Mouse (Mus musculus): ENCODE measurements at regions not wholly inside any gene's neighbourhood (a gene's known extent, or its start where the extent isn't known, plus 50 kb on each side); places are given as distances from the start of the nearest gene placed in this dataset.

DNA sequence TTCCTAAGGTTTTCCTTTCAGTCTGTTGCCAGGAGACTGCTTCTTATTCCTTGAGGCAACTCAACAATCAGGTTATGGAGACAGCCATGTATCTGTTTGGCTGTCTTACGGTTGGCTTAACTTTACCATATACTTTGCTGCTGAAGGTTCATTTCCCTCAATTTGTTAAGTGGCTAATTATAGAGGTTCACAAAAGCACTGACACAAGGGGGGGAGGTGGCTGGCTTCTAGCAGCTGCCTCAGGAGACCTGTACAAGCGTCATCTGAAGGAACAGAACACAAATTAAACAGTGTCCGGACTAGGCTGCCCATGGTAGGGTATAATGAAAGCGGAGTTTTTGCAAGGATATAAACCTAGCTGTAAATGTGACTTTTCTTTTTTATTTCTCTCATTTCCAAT, 305.0 kb upstream of the Rnf219 start:
- DNase-seq (ENCODE audit: low spot score in 2 of 2) = no peak

DNA sequence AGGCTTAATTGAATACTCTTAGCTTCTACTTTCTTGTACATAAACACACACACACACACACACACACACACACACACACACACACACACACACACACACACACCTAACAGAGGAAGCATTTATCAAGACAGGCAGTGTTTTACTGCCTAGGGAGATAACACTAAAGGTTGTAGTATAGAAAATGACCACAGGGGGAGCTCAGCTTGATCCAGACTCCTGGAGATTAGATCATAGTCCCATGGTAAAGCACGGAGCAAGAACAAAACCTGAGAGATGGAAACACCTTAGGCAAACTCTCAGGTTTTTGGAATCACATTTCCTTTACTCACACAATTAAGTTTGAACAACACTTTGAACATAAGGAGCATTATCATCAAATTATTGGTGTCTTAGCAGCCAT, 302.5 kb upstream of the Rnf219 start:
- DNase-seq (ENCODE audit: low spot score in 2 of 2) = no peak

DNA sequence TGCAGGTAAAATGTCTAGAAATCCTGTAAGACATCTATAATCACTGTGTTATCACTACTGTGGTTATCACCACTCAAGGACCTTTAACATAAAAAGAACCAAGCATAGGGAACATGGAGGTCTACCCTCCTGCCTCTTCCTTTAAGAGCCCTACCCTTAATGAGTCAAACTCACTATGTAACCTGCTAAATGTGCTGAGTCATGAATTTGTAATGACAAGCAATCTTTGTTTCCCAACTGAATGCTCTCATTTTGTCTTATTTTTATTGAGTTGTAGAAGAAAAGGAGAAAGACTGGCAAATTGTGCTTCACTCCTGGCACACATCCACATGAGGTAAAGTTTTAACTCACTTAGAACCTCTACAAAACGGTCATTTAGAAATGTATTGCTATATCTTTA, 301.8 kb upstream of the Rnf219 start:
- DNase-seq (ENCODE audit: low spot score in 2 of 2) = no peak

DNA sequence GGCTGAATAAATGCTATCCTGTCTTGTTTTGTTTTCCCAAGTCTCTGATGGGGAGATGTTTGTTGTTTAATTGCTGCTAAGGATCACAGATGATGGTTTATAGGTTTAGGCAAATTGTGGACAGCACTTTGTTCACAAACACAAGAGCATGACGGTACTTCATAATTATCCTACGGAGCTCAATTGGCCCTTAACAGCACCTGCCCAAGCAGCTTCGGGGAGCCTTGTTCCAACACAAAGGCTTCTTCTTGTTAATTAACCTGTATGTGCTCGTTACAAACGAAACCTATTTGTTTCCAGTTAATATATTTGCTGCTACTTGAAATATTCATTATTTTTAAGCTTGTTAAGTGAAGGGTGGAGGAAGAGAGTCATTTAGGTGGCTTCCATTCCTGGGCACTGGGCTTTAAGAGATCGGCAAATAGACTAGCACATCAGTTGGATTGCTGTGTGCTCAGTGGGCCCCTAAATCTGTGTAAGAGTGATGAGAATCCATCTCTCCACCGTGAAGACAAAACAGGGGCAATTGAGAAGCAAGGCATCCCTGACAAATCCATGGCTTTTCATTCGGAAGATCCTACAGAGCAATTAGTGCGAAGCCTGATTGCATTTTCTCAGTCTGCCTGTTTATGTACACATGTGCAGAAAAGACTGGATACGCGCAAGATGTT, 299.6 kb upstream of the Rnf219 start:
- DNase-seq (ENCODE audit: low spot score in 2 of 2) = no peak

DNA sequence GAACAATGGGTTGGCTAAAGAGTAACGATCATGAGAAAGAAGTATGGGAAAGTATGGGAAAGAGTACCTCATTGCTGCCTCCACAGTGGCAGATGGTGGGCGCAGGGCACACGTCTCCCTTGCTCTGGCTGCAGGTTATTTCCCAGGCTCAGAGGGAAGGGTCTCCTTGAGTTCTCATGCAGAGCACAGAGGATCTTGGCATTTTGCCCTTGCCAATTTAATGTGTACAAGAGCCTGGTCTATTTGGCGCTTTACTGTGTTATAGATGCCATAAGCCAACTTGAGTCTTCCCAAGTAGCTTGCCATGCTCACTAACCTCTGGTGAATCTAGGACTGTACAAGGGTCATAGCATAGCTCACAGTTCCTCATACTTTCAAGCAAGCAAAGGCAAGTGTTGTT, 296.7 kb upstream of the Rnf219 start:
- no peak for DNase-seq (ENCODE audit: low spot score in 2 of 2)

DNA sequence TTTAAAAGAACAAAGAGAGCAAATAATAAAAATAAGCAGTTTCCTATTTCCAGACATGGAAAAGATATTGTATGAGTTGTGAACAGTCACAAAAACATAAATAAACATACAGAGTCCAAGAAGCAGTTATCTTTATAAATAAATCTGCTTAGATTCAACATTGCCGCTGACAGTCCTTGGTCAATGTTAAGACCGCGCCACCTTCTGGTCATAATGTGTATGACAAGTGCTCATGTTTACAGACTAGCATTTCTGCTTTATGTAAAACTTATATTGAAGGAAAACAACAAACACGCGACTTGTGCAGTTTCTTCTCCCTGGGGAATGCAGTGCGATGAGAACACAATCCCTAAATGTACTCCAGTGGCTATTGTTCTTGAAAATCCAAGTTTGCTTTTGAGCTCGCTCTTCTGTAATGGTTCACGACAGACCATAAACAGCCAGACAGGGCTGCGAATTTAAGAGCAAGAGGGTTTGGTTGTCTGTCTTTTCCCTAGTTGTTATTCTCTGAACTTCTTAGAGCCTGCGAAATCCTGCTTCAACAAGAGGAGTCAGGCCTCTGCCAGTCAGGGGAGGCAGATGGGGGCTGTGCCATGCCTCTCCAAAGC, 291.6 kb upstream of the Rnf219 start:
- peak; percentile 13 to 62 for DNase-seq (ENCODE audit: low spot score in 2 of 2)

DNA sequence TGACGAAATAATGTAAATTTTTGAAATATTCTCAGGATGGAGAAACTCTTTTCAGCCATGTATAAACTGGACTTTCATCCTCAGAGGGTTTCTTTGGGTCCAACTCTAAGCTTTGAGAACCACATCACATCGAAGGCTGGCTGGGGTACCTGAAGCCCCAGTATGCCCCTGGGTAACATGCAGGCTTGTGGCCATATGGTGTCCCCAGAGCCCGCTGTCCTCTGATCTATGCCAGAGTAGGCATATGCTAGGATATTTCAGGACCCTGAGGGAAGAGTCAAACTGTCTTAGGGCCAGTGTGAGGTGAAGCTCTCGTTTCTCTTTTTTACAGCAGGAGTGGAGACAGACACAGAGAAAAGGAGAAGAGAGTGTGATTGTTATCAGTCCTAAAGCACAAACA, 289.6 kb upstream of the Rnf219 start:
- DNase-seq (ENCODE audit: low spot score in 2 of 2) = no peak

DNA sequence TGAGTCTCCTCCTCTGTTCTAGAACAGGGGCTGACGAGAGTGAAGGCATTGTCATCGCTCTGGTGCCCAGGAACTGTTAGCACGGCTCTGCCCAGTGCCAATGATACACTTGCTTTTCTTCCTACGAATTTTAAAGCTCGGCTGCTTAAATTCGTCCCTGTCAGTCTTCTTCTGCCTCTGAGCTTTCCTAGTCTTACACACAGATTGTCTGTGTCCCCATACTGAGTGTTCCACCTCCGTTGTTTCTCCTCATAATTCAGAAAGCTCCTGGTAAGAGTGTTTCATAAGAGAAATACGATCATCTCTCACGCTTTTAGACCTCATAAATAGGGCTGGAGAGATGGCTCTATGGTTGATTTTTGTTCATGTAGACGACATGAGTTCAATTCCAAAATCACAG, 282.9 kb upstream of the Rnf219 start:
- DNase-seq (ENCODE audit: low spot score in 2 of 2) = no peak

DNA sequence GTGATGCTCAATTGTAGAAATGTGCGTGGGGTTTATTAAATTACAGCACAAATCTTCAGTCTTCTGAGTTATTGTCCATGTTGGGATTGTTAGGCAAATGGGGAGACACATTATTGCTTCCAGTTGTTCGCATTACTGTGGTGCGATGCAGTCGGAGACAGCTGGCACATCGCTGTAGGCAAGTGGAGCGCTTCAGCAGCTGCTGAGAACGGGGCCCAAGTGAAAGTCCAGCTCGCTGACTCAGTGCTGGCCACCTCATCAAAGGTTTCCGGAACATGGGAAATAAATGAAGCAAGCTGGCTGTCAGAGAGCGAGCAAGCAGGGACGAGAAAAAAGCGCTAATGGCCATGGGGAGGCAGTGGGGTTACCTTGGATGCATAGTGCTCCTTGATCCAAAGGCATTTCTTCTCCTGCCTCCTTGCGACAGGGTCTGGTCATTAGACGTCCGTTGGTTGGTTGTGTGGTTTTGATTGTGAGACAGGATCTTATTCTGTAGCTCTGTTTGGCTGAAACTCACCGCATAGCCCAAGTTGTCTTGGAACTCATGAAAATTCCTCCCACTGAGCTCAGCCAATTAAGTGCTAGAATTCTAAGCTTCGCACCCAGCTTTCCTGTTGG, 274.0 kb upstream of the Rnf219 start:
- DNase-seq (ENCODE audit: low spot score in 2 of 2) = no peak

DNA sequence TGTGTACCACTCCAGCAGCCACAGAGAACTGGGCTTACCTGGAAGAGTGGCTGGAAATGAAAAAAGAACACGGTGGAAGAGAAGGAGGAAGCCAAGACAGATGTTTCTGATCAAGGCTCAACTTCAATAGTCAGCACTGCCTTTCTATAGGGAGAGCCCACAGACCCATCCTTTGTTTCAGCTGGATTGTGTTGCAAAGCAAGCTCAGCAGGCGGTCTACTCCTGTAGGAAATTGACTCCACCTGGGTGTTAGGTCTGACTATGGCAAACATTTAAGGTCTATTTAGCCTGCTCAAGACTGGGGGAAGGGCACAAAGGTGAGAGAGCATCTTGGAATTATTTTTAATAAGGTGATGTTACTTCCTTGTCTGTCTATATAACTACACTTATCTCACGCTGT, 266.9 kb upstream of the Rnf219 start:
- no peak for DNase-seq (ENCODE audit: low spot score in 2 of 2)

DNA sequence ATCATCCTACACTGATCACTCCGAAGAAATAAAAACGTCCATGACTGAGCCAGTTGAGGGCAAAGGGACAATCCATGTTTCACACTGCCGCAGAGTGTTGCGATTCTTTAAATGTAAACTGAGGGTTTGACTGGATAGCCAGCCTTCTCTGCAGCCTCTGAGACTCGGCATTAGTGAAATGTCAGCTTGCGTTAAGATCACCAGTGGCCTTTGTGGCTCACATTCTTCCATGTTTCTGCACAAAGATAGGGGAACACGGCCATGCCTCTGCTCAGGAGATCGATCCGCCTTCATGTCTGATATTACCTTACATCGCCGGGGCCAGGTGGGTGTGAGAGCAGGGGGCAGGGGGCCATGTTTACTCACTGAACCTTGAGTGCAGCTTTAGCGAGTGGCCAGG, 262.6 kb upstream of the Rnf219 start:
- DNase-seq (ENCODE audit: low spot score in 2 of 2) = no peak

DNA sequence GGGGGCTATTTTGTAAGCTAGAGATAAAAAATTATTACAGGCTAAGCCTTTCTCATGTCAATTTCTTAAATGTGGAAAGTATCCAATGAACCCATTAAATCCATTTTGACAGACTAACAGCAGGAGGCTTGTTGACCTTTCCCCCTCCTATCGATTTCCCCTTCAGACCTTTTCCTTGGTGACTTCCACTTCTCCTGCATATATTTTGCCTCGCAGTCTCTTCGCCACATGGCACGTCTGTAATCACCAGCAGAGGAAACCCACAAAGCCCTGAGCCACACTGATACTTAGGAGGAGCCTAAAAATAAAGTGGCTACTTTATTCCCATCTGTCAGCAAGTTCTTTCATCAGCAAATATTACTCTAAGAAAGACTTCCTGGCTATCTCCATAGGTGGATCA, 247.5 kb upstream of the Rnf219 start:
- DNase-seq (ENCODE audit: low spot score in 2 of 2) = no peak

DNA sequence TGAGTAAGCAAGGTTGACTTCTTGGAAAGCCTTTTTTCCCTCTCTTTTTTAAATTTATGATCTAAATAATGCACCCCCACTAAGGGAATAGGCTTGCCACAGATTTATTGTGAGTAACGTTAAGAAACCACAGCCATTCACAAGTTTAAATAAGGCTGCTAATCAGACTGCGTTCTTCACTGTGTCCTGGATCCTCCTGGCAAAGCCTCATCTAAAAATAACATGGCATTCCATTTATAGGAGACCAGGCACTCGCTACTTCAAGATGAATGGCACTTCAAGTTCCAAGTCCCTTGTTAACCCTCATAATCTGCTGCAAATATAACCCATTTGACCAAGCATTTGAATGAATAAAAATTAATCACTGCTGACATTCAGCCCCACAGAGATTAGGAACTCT, 211.8 kb upstream of the Rnf219 start:
- DNase-seq (ENCODE audit: low spot score in 2 of 2) = no peak

DNA sequence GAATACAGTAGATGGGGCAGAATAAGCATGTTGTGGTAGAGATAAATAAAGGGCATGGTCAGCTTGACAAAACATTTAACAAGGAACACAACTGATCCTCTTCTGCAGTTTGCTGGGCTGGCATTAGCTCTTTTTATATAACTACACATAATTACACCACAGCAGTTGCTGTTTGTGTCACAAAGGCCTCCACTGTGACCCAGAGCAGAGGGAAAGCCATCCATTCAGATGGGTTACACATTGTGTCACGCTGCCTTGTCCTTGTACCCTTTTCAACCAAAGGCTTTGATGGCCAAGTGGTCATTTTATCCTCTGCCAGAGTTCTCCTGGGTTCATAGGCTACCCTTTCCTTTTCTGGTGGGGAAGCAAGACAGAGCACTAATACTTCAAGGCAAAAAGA, 209.6 kb upstream of the Rnf219 start:
- DNase-seq (ENCODE audit: low spot score in 2 of 2) = no peak

DNA sequence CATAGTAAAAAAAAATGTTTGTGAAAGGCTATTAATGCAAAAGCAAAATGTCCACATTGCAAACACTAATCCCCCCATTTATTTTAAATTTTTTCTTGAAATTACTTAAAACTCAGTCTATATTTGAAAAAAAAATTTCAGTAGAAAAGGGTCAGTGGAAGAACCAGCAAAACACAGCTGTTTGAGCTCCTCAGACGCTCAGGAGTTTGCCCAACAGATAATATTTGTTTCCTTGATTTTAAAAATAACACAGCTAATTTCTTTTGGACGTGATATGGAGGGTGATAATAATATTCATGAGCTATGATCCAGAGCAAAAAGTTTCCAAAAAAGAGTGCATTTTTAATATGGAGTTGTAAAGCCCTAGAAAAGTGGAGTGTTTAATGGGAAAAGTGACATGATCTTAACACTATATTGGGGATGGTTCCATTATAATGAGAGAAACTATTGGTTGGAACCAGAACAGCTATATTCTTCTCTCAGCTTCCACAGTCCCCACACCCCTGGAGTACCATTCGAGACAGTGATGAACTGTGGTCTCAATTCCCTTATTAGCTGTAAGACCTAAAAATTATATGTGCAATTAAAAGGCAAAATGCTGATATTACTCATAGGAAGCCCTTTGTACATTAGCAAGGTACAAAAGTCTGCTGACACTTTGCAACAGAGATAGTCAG, 209.0 kb upstream of the Rnf219 start:
- DNase-seq (ENCODE audit: low spot score in 2 of 2) = no peak

DNA sequence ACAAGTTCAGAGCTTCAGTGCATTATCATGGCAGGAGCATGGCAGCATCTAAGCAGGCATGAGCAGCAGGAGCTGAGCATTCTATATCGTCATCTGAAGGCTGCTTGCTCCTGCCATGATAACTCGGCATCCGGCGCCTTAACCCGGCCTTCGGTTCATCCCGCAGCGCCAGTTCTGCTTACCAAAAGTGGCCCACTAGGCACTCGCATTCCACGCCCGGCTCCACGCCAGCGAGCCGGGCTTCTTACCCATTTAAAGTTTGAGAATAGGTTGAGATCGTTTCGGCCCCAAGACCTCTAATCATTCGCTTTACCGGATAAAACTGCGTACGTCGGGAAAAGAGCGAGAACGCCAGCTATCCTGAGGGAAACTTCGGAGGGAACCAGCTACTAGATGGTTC, 193.2 kb upstream of the Rnf219 start:
- peak; percentile 58 to 72 for DNase-seq (ENCODE audit: low spot score in 2 of 2)

DNA sequence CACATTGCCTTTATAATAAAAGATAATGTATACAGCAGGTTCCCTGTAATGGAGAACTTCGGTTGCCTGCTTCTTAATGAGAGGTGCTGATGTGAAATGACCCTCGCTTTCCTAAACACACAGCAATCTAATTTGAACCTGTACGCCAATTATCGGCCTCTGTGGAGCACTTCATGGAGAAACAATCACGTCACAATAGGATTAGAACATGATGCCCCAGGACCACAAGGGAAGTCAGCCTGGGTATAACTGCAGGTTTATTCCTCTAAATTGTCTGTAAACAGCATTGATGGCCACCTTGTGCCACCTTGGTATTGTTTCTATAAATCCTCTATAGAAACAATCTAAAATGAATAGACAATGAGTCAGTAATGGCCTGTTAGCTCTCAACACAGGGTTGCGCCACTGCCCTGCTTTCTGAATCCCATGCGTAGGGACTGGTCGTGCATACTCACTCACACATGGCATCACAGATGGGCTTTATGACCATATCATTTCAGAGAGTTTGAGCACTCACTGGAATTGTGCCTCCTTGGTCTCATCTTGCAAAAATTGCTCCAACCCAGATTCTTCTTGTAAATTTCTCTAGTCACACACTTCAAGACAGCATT, 179.9 kb upstream of the Rnf219 start:
- DNase-seq (ENCODE audit: low spot score in 2 of 2) = no peak

DNA sequence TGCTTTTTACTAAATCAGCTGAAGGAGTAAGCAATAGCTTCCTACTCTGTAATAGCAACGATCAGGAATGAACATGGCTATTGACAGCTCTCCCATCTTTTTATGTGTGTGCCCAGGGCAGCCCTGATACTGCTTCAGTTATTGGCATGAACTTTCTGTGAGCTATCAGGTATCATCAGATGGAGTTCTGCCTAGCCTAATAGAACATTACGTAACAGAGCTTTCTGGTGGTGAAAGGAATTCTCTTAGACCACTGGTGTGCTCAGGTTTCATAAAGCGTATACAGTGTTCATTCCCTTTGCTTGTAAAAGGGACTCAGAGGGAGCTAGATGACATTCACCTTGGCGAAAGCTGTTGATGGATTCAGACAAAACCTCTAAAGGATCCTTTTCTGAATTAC, 176.5 kb upstream of the Rnf219 start:
- no peak for DNase-seq (ENCODE audit: low spot score in 2 of 2)

DNA sequence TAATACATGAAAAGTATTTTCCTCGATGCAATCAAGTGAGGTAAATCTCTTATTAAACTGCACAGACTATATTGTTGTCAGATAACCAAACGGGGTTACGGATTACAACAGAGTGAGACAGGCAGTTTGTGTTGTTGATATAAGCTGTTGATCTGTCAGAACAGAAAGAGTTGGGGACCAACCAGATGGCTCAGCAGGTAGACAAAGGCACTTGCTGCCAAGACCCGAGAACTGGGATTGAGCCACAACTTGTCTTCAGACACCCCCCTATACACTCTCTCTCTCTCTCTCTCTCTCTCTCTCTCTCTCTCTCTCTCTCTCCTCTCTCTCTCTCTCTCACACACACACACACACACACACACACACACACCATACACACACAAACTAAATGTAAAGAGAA, 172.7 kb upstream of the Rnf219 start:
- no peak for DNase-seq (ENCODE audit: low spot score in 2 of 2)

DNA sequence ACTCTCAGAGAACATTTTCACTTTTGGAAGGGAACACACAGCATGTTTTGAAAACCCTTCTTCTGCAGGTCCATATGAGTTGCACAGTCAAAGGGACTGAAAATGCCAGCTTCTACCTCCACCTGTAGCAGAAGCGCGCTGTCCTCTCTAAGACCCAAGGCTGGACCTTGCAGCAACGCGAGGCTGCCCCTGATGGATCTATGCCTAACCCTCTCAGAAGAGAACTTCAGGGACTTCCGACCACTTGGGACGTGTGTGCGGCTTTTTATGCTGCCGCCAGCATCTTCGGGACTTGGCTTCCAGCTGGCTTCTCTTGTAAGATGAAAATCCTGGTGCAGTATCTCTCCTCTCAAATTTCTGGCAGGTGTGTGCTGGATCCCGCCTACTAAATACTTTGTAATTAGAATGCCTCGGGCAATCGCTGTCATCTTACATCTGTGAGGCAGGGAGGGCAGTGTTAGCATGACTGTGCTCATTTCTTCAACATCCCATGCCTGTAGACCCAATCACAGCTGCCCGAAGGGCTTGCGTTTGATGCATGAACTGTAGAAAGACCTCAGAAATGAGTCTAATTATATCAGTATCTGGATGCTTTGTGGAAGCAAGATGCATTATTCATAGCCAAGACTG, 171.8 kb upstream of the Rnf219 start:
- no peak for DNase-seq (ENCODE audit: low spot score in 2 of 2)

DNA sequence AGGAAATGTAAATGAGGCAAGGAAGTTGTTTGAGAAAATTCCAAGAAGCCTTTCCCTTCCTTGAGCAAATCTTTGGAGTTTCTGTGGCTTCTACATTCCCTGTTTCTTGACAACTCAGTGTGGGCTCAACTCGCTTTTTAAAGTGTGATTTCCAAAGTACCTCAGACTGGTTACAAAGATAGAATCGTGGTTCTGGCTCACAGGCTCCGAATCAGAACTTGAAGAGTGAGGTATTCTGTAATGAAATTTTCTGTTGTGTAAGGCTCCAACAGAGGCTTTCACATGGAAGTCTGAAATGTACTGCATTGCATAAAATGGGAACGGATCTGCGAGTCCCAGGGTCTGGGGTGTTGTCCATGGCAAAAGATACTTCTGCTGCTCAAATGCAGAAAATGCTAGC, 170.2 kb upstream of the Rnf219 start:
- no peak for DNase-seq (ENCODE audit: low spot score in 2 of 2)

DNA sequence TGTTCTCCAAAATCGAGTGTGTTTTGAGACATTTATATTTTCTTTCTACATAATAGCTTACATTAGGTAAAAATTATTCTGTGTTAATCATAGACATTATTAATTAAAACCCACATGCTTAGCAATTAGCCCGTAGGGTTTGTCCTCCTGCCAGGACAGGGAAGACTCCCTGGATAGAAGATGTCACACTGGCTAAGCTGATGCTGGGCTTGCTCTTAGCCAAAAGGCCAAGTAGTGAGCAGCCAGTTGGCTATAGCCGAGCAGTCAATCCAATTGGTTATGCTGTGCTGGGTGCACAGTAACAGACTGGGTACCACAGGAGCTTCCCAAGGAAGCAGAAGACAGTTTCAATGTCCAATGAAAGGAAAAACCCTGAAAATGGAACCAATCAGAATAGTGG, 166.0 kb upstream of the Rnf219 start:
- DNase-seq (ENCODE audit: low spot score in 2 of 2) = no peak

All from thymus, postnatal 10 days (tissue).